Mouse (Mus musculus): Measurements from ENCODE around the gene Rfx5. TPM values are rescaled to one million over a fixed set of nuclear protein-coding genes. Genes with fewer than 3 reads are reported as not detected.

Rfx5 gene
- total RNA-seq, 1 experiment from 2014 or later, result 36.2 TPM

DNA sequence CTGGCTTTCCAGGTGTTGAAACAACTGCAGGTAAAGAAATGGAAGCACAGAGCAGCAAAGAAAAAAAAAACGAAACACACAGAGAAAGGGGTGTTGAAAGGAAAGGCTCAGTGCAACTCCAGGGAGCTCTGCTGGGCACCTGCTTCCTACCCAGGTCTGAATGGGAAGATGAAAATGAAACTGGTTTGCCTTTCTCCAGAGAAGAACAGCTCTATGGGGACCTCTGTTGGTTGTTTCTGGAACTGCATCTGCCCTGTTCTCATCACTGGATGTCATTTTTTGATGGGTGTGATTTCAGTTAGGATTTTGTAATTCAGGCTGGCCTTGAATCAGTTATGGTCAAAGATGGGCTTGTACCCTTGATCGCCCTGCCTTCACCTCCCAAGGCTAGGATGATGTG, 43.1 kb downstream of the Rfx5 start:
- peak; percentile 73 for DNase-seq

DNA sequence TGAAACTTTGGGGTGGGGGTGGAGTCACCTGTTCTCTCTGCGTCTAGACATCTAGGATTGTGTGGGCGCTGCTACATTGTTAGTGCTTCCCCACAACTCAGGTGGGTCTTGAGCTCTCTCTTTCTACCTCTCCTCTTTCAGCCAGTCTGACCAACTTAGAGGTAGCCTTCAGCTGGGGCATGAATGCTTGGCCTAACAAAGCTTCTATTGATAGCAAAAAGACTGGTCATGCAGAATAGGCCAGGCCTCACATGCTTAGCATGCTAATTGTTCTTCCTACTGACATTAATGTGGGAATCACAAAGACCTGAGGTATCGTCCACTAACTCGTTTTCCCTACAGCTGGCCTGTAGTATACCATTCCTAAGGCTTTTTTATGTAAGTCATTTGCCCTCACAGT, 48.7 kb downstream of the Rfx5 start:
- no peak for DNase-seq

DNA sequence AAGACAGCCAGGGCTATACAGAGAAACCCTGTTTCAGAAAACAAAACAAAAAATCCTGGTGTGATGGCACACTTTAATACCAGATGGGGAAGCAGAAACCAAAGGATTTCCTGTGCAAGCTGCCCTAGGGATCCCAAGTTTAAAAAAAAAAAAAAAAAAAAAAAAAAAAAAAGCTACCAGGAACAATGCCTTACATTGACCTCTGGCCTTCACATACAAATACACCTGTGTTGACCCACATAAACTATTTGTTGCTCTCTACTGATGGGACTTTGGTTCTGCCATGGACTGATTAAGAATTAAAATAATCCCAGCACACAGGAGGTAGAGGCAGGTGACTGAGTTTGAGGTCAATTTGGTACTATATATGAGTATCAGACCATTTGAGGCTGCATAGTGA, 49.4 kb downstream of the Rfx5 start:
- DNase-seq, result no peak

DNA sequence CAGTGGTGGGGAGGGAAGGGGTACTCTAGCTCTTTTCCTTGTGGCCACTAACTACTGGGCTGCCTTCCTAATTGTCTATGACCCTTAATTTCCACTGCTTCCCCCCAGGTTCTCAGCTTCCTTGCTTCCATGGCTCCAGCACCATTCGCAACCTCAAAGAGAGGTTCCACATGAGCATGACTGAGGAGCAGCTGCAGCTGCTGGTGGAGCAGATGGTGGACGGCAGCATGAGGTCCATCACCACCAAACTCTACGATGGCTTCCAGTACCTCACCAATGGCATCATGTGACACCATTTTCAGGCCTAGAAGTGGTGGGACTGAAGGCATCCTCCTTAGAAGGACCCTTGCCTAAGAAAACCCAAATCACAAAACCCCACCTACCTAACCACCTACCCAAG, 51.8 kb downstream of the Rfx5 start:
- no peak for DNase-seq

DNA sequence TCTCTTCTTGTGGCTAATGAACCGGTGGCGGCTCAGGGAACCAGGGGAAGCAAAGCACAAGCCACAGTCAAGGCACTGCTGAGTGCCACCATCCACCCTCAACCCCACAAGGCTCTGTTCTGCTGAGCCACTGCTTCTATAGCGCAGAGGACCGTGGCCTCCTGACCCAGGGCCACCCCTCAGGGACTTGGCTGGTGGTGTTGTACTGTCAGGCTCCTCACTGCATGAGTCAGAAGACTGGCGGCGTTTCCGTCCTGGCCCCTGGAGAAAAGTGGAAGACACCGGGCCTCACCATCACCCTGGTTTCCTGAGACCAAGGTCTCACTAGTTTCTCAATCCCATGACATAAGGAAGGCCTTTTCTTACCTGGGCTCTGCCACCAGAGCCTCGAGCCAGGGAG, 53.8 kb downstream of the Rfx5 start:
- peak; percentile 51 for DNase-seq

DNA sequence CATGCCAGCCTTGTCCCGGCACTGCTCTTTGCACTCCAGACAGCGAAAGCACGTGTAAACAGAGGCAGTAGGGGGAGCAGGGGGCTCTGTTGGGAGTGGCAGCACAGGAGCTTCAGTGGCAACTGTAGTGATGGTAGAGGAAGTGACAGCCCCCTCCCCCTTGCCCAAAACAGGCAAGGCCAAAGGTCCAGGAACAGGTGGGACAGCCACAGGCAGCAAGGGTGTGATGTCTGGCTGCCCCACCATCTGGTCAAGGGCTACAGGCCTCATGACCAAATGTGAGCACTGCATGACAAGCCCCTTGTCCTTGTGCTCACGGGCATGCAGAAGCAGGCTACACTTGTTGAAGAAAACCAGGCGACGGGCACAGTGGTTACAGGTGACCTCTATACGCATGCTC, 56.5 kb downstream of the Rfx5 start:
- DNase-seq, result no peak

Small RNA genes within 50 kb of the gene (microRNA-seq; reads per million reads assigned to microRNA genes)
- gene Mir7013, result 2.5 to 3.1 reads per million in 2 experiments

Other genes starting within 250 kb of the Rfx5 start
- gene Cgn, start 167.6 kb upstream of the Rfx5 start, total RNA-seq (2021), result 1.0 and 1.3 TPM in 2 replicates
- gene Pogz, start 116.5 kb upstream of the Rfx5 start, total RNA-seq (2021), result 41.9 and 46.1 TPM in 2 replicates
- gene Psmb4, start 67.1 kb upstream of the Rfx5 start, total RNA-seq (2021), result 312 and 325 TPM in 2 replicates
- 59.0 and 88.0 TPM in 2 replicates for gene Selenbp1, start 21.0 kb upstream of the Rfx5 start, total RNA-seq (2021)
- gene Pi4kb, start 20.7 kb downstream of the Rfx5 start, total RNA-seq (2021), result 58.1 and 61.8 TPM in 2 replicates
- 25.6 and 44.9 TPM in 2 replicates for gene Zfp687, start 61.4 kb downstream of the Rfx5 start, total RNA-seq (2021)
- gene Psmd4, start 88.5 kb downstream of the Rfx5 start, total RNA-seq (2021), result 261 and 282 TPM in 2 replicates
- gene Pip5k1a, start 152.9 kb downstream of the Rfx5 start, total RNA-seq (2021), result 39.5 and 43.1 TPM in 2 replicates
- gene Vps72, start 156.9 kb downstream of the Rfx5 start, total RNA-seq (2021), result 68.4 and 72.5 TPM in 2 replicates
- gene Tmod4, start 170.4 kb downstream of the Rfx5 start, total RNA-seq (2021), result 1.0 and 1.1 TPM in 2 replicates
- gene Scnm1, start 179.9 kb downstream of the Rfx5 start, total RNA-seq (2021), result 35.1 and 40.6 TPM in 2 replicates
- gene Lysmd1, start 180.0 kb downstream of the Rfx5 start, total RNA-seq (2021), result 13.8 and 14.8 TPM in 2 replicates
- gene Tnfaip8l2, start 188.3 kb downstream of the Rfx5 start, total RNA-seq (2021), result 1.1 TPM in 1 of 2 replicates, not detected in the other
- gene Sema6c, start 206.4 kb downstream of the Rfx5 start, total RNA-seq (2021), result 3.9 and 5.0 TPM in 2 replicates